Mouse (Mus musculus) ES-E14 (cell line): ENCODE data around the gene Nif3l1.

Source experiments
- CHD2 ChIP-seq: IDR thresholded peaks from 2 replicates; pipeline ENCODE4 v1.6.1; 2014; ENCODE audit warnings: mild to moderate bottlenecking, low read depth, low read length, inconsistent platforms
- HCFC1 ChIP-seq: IDR thresholded peaks from 2 replicates; pipeline ENCODE4 v1.6.1; 2012; ENCODE audit warnings: low read length, inconsistent platforms, borderline replicate concordance; ENCODE audit not compliant: insufficient read depth
- MAFK ChIP-seq: IDR thresholded peaks from 2 replicates; pipeline ENCODE4 v1.6.1; 2014; ENCODE audit warnings: mild to moderate bottlenecking, low read depth, low read length, inconsistent platforms; ENCODE audit not compliant: insufficient read depth
- ZC3H11A ChIP-seq: IDR thresholded peaks from 2 replicates; pipeline ENCODE4 v1.6.1; 2012; ENCODE audit warnings: low read depth, mild to moderate bottlenecking, inconsistent platforms, low read length, borderline replicate concordance
- ZNF384 ChIP-seq: IDR thresholded peaks from 2 replicates; pipeline ENCODE4 v1.6.1; 2012; ENCODE audit warnings: low read depth, low read length, inconsistent platforms

- TF ChIP-seq HCFC1 (no peak), CHD2 (no peak), MAFK (no peak), ZC3H11A (no peak), ZNF384 (no peak)
Observed at GRCm38 (mm10) chr1:58507249-58507648, 62.3 kb downstream of the Nif3l1 start.
